Mouse (Mus musculus) lung, embryonic 15.5 days (tissue): ENCODE results near the gene Zfyve19. TPM values are rescaled to one million over a fixed set of nuclear protein-coding genes. Genes with fewer than 3 reads are reported as not detected.

Experiments used
- ATAC-seq: fragments of 200-750 bp; cut with Nextera tagmentation; 2 replicates; pipeline ENCODE4 v1.8.0; 2017; ENCODE audit warnings: moderate number of reproducible peaks, borderline replicate concordance; ENCODE audit not compliant: low FRiP score, low TSS enrichment; ENCODE audit errors: extremely low read depth
- H3K27ac ChIP-seq: fragments of 300-500 bp; sonication (generic); 2 replicates; pipeline ENCODE4 v1.5.1; 2015; ENCODE audit warnings: moderate library complexity, mild to moderate bottlenecking, inconsistent platforms
- H3K27me3 ChIP-seq: fragments of 300-500 bp; sonication (generic); 2 replicates; pipeline ENCODE4 v1.6.1; 2015; ENCODE audit warnings: inconsistent platforms
- H3K36me3 ChIP-seq: fragments of 300-500 bp; sonication (generic); 2 replicates; pipeline ENCODE4 v1.6.1; 2015; ENCODE audit warnings: inconsistent platforms
- H3K4me1 ChIP-seq: fragments of 300-500 bp; sonication (generic); 2 replicates; pipeline ENCODE4 v1.6.1; 2015; ENCODE audit warnings: inconsistent platforms
- H3K4me2 ChIP-seq: fragments of 300-500 bp; sonication (generic); 2 replicates; pipeline ENCODE4 v1.6.1; 2015; ENCODE audit warnings: inconsistent platforms, mild to moderate bottlenecking, moderate library complexity
- H3K4me3 ChIP-seq: fragments of 300-500 bp; sonication (generic); 2 replicates; pipeline ENCODE4 v1.5.1; 2015; ENCODE audit warnings: mild to moderate bottlenecking, inconsistent platforms
- H3K9ac ChIP-seq: fragments of 300-500 bp; sonication (generic); 2 replicates; pipeline ENCODE4 v1.6.1; 2015; ENCODE audit warnings: inconsistent platforms
- H3K9me3 ChIP-seq: fragments of 300-500 bp; sonication (generic); 2 replicates; pipeline ENCODE4 v1.6.1; 2016; ENCODE audit warnings: inconsistent platforms
- WGBS: fragments of 180-500 bp; shearing (Covaris S2); methylation state at CpG from one replicate; pipeline ENCODE4 v1.1.7; 2015; 5-methylcytosine and 5-hydroxymethylcytosine counted together
- polyA plus RNA-seq: library from polyadenylated mRNA; unstranded; fragments of >200 nt; fragmentation: Nextera tagmentation; extraction: Ambion mirVana; gene quantifications from 2 replicates; pipeline ENCODE4 v1.2.1, GENCODE M21; 2015

The Zfyve19 gene
- polyA plus RNA-seq, 1 experiment from 2014 or later: 42.6 TPM

GRCm38 (mm10) chr2:119262978-119263377 lies 54.6 kb downstream of the Zfyve19 start:
- H3K4me2 ChIP-seq: peak overlapping the region; percentile 24
- no peaks in the 10 kb centered on the region for H3K9me3 ChIP-seq
- no peak overlapping the region for H3K4me3 ChIP-seq
- no peaks in the 10 kb centered on the region for H3K36me3 ChIP-seq
- no peaks in the 10 kb centered on the region for H3K27me3 ChIP-seq
- 21% methylated on average over 8 of the region's 8 CpGs for WGBS
- H3K4me1 ChIP-seq: peaks cover 15% of the 10 kb centered on the region; the same call in 1 of the 2 replicates
- H3K9ac ChIP-seq: no peak overlapping the region
- no peak overlapping the region for H3K27ac ChIP-seq
- ATAC-seq: peak; percentile 79

- Histone ChIP-seq H3K4me3 (no peak overlapping the region), H3K4me2 (no peak overlapping the region), H3K9me3 (no peaks in the 10 kb centered on the region), H3K9ac (no peak overlapping the region), H3K27me3 (no peaks in the 10 kb centered on the region), H3K36me3 (no peaks in the 10 kb centered on the region), H3K4me1 (peaks cover 15% of the 10 kb centered on the region; the same call in 1 of the 2 replicates), H3K27ac (no peak overlapping the region)
- 53% methylated on average over 5 of the region's 5 CpGs for WGBS
- ATAC-seq: no peak
Observed at GRCm38 (mm10) chr2:119263813-119264212, 55.4 kb downstream of the Zfyve19 start.

Other genes with a start within 250 kb of the Zfyve19 start
- gene Ccdc32, start 179.2 kb upstream of the Zfyve19 start, polyA plus RNA-seq: 22.7 and 24.3 TPM in 2 replicates
- gene Rpusd2, start 173.8 kb upstream of the Zfyve19 start, polyA plus RNA-seq: 3.3 and 4.1 TPM in 2 replicates
- 64.0 and 70.3 TPM in 2 replicates for gene Knl1, start 161.5 kb upstream of the Zfyve19 start, polyA plus RNA-seq
- 57.4 and 61.5 TPM in 2 replicates for gene Rad51, start 95.8 kb upstream of the Zfyve19 start, polyA plus RNA-seq
- gene Rmdn3, start 51.6 kb upstream of the Zfyve19 start, polyA plus RNA-seq: 36.9 and 37.9 TPM in 2 replicates
- 22.1 and 28.6 TPM in 2 replicates for gene Gchfr, start 40.8 kb upstream of the Zfyve19 start, polyA plus RNA-seq
- gene Gm14137, start 34.1 kb upstream of the Zfyve19 start, polyA plus RNA-seq: 0.45 and 0.48 TPM in 2 replicates
- gene Dnajc17, start 178 bp downstream of the Zfyve19 start, polyA plus RNA-seq: 18.8 and 19.5 TPM in 2 replicates
- 0.49 and 0.79 TPM in 2 replicates for gene Ppp1r14d, start 21.3 kb downstream of the Zfyve19 start, polyA plus RNA-seq
- 30.6 and 31.9 TPM in 2 replicates for gene Spint1, start 28.7 kb downstream of the Zfyve19 start, polyA plus RNA-seq
- gene Rhov, start 62.7 kb downstream of the Zfyve19 start, polyA plus RNA-seq: 1.3 and 1.6 TPM in 2 replicates
- gene Vps18, start 80.1 kb downstream of the Zfyve19 start, polyA plus RNA-seq: 18.3 and 19.1 TPM in 2 replicates
- 13.6 and 14.7 TPM in 2 replicates for gene Dll4, start 117.2 kb downstream of the Zfyve19 start, polyA plus RNA-seq
- 0.59 and 1.1 TPM in 2 replicates for gene Chac1, start 142.6 kb downstream of the Zfyve19 start, polyA plus RNA-seq